Mouse (Mus musculus): ENCODE data around the gene Slc6a9.

- TF ChIP-seq CTCF (IDR thresholded peaks at IDR 0.05; ENCODE audit: control insufficient read depth, insufficient read depth, low read length) (no peak), POLR2A (IDR thresholded peaks at IDR 0.05; ENCODE audit: borderline replicate concordance, control insufficient read depth, low read depth, low read length) (no peak)
These were observed 15.2 kb downstream of the Slc6a9 start for GRCm38 (mm10) chr4:117849506-117849905.
